Mouse (Mus musculus): ENCODE data around the gene Plaur. TPM values are rescaled to one million over a fixed set of nuclear protein-coding genes. Genes with fewer than 3 reads are reported as not detected.

Plaur gene
- polyA plus RNA-seq, 1 experiment from 2014 or later, result 2.0 TPM

DNA sequence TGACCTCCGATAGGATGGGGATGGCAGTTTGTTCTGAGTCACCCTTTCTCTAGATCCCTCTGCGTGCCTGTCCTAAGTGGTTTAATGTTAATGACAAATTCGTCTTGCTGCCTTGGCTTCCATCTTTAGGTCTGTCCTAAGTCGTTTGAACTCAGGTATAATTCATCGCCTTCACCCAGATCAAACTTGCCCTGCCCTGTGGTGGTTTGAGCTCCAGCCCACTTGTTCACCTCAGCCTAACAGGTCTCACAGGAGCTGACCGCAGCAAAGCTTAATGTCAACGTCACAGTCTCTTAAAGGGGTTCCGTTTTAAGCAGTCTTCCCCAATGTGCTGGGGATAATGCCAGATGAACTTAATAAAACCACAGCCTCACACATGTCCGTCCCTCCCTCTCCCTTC, 36.4 kb upstream of the Plaur start:
- Histone ChIP-seq H3K36me3 (ENCODE audit: control insufficient read depth, insufficient read depth, low read length) (peaks cover 24% of the 10 kb centered on the region; the same call in 1 of the 2 replicates), H3K4me1 (ENCODE audit: control insufficient read depth, insufficient read depth, low read length) (no peaks in the 10 kb centered on the region), H3K4me3 (ENCODE audit: low read depth, low read length) (no peak overlapping the region), H3K27ac (ENCODE audit: low read depth, low read length) (no peak overlapping the region), H3K9ac (ENCODE audit: low read length) (no peak overlapping the region), H3K4me2 (ENCODE audit: low read length) (no peak overlapping the region), H3K27me3 (replicated peaks; ENCODE audit: control insufficient read depth, insufficient read depth, low read length) (no peaks in the 10 kb centered on the region), H3K9me3 (replicated peaks; ENCODE audit: control insufficient read depth, low read length) (no peaks in the 10 kb centered on the region)
- WGBS, result 85% methylated on average over 9 of the region's 9 CpGs
- DNase-seq (ENCODE audit: low spot score) (no peak), ATAC-seq (no peak)

DNA sequence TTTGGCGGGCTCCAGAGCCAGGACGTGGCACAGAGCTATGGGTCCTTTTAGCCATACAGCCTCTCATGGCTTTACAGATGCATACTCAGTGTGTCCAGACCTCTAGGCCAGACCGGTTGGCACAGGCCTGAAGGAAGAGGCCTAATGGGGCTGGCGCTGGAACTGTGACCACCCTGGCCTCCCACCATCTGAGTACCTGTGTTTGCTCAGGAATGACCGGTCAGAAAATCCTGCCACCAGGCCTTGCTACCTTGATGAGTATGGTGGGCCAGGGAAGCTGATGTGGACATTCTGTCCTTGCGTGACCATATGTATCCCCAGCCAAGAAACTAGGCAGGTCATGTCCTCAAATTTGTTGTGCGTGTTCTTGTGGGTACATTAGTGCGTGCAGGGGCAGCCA, 35.1 kb upstream of the Plaur start:
- Histone ChIP-seq H3K4me1 (ENCODE audit: control insufficient read depth, insufficient read depth, low read length) (no peaks in the 10 kb centered on the region), H3K4me3 (ENCODE audit: low read depth, low read length) (no peak overlapping the region), H3K27ac (ENCODE audit: low read depth, low read length) (no peak overlapping the region), H3K9me3 (replicated peaks; ENCODE audit: control insufficient read depth, low read length) (no peaks in the 10 kb centered on the region), H3K27me3 (replicated peaks; ENCODE audit: control insufficient read depth, insufficient read depth, low read length) (no peaks in the 10 kb centered on the region), H3K4me2 (ENCODE audit: low read length) (no peak overlapping the region), H3K9ac (ENCODE audit: low read length) (no peak overlapping the region), H3K36me3 (ENCODE audit: control insufficient read depth, insufficient read depth, low read length) (peaks cover 12% of the 10 kb centered on the region; the same call in 1 of the 2 replicates)
- DNase-seq (ENCODE audit: low spot score) (no peak), ATAC-seq (no peak)
- WGBS, result 96% methylated on average over 8 of the region's 8 CpGs

- DNase-seq (ENCODE audit: low spot score), result no peak
- peak overlapping the region; percentile 56; the same call in 1 of the 2 replicates for H3K27ac ChIP-seq (ENCODE audit: low read depth, low read length)
- 83% methylated on average over 5 of the region's 5 CpGs for WGBS
These were observed 33.6 kb upstream of the Plaur start for GRCm38 (mm10) chr7:24428725-24429124.

GRCm38 (mm10) chr7:24429413-24430112, 32.7 kb upstream of the Plaur start:
- no peaks in the 10 kb centered on the region for H3K27me3 ChIP-seq (replicated peaks; ENCODE audit: control insufficient read depth, insufficient read depth, low read length)
- H3K4me1 ChIP-seq (ENCODE audit: control insufficient read depth, insufficient read depth, low read length), result no peaks in the 10 kb centered on the region
- peak overlapping the region; percentile 56; the same call in 1 of the 2 replicates for H3K27ac ChIP-seq (ENCODE audit: low read depth, low read length)
- H3K4me3 ChIP-seq (ENCODE audit: low read depth, low read length), result no peak overlapping the region
- H3K9ac ChIP-seq (ENCODE audit: low read length), result no peak overlapping the region
- no peak overlapping the region for H3K4me2 ChIP-seq (ENCODE audit: low read length)
- no peaks in the 10 kb centered on the region for H3K9me3 ChIP-seq (replicated peaks; ENCODE audit: control insufficient read depth, low read length)
- ATAC-seq (peak; percentile 74; the same call in 1 of the 2 replicates), DNase-seq (ENCODE audit: low spot score) (peak; percentile 83)
- WGBS, result 62% methylated on average over 16 of the region's 16 CpGs
- no peaks in the 10 kb centered on the region for H3K36me3 ChIP-seq (ENCODE audit: control insufficient read depth, insufficient read depth, low read length)

More at GRCm38 (mm10) chr7:24428725-24429124, 33.6 kb upstream of the Plaur start:
- Histone ChIP-seq H3K9ac (ENCODE audit: low read length) (no peak overlapping the region), H3K9me3 (replicated peaks; ENCODE audit: control insufficient read depth, low read length) (no peaks in the 10 kb centered on the region), H3K36me3 (ENCODE audit: control insufficient read depth, insufficient read depth, low read length) (peaks cover under 1% of the 10 kb centered on the region; the same call in 1 of the 2 replicates), H3K4me2 (ENCODE audit: low read length) (no peak overlapping the region), H3K4me3 (ENCODE audit: low read depth, low read length) (no peak overlapping the region), H3K27me3 (replicated peaks; ENCODE audit: control insufficient read depth, insufficient read depth, low read length) (no peaks in the 10 kb centered on the region), H3K4me1 (ENCODE audit: control insufficient read depth, insufficient read depth, low read length) (no peaks in the 10 kb centered on the region)
- no peak for ATAC-seq

DNA sequence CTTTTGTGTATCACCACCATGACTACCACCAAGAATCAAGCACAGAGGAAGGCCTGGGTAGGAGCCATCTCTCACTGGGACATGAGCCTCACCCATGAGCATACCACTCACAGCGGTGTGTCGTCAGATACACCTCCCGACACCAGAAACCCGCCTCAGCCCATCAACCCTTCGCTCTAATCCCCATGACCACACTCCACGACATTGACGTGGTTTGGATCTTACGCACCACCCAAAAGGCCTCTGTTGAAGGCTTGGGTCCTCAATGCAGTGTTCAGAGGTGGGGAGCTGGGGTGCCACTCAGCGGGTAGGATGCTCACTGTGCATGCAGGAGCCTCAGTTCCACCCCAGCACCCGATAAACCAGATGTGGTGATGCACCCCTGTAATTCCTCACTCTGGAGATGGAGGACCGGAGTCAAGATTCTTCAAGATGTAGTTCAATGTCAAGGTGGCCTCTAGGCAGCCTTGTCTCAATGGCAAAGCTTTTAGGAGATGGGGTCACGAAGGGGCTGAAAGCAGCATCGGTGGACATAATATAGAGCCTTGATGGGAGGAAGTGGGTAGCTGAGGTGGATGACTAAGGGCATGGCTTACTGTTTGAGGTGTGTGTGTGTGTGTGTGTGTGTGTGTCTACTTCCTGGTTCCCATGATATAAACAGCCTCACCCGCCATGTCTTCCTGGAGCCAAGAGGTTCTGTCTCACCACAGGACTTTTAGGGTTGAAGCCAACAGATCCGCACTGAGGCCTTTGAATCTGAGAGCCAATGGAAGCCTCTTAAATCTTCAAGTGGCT, 31.5 kb upstream of the Plaur start:
- Histone ChIP-seq H3K36me3 (ENCODE audit: control insufficient read depth, insufficient read depth, low read length) (no peaks in the 10 kb centered on the region), H3K4me1 (ENCODE audit: control insufficient read depth, insufficient read depth, low read length) (no peaks in the 10 kb centered on the region), H3K9ac (ENCODE audit: low read length) (no peak overlapping the region), H3K4me2 (ENCODE audit: low read length) (no peak overlapping the region), H3K9me3 (replicated peaks; ENCODE audit: control insufficient read depth, low read length) (no peaks in the 10 kb centered on the region), H3K27ac (ENCODE audit: low read depth, low read length) (no peak overlapping the region), H3K27me3 (replicated peaks; ENCODE audit: control insufficient read depth, insufficient read depth, low read length) (no peaks in the 10 kb centered on the region), H3K4me3 (ENCODE audit: low read depth, low read length) (no peak overlapping the region)
- no peak for DNase-seq (ENCODE audit: low spot score)
- WGBS, result 94% methylated on average over 15 of the region's 15 CpGs
- ATAC-seq, result no peak

GRCm38 (mm10) chr7:24431713-24432112, 30.6 kb upstream of the Plaur start:
- Histone ChIP-seq H3K36me3 (ENCODE audit: control insufficient read depth, insufficient read depth, low read length) (no peaks in the 10 kb centered on the region), H3K27me3 (replicated peaks; ENCODE audit: control insufficient read depth, insufficient read depth, low read length) (no peaks in the 10 kb centered on the region), H3K27ac (ENCODE audit: low read depth, low read length) (no peak overlapping the region), H3K9me3 (replicated peaks; ENCODE audit: control insufficient read depth, low read length) (no peaks in the 10 kb centered on the region), H3K4me2 (ENCODE audit: low read length) (no peak overlapping the region), H3K9ac (ENCODE audit: low read length) (no peak overlapping the region), H3K4me1 (ENCODE audit: control insufficient read depth, insufficient read depth, low read length) (no peaks in the 10 kb centered on the region), H3K4me3 (ENCODE audit: low read depth, low read length) (no peak overlapping the region)
- WGBS, result 77% methylated on average over 11 of the region's 11 CpGs
- DNase-seq (ENCODE audit: low spot score), result no peak
- no peak for ATAC-seq

- Histone ChIP-seq H3K27ac (ENCODE audit: low read depth, low read length) (no peak overlapping the region), H3K9me3 (replicated peaks; ENCODE audit: control insufficient read depth, low read length) (no peaks in the 10 kb centered on the region), H3K4me2 (ENCODE audit: low read length) (no peak overlapping the region), H3K4me3 (ENCODE audit: low read depth, low read length) (no peak overlapping the region), H3K36me3 (ENCODE audit: control insufficient read depth, insufficient read depth, low read length) (no peaks in the 10 kb centered on the region), H3K9ac (ENCODE audit: low read length) (no peak overlapping the region), H3K4me1 (ENCODE audit: control insufficient read depth, insufficient read depth, low read length) (no peaks in the 10 kb centered on the region), H3K27me3 (replicated peaks; ENCODE audit: control insufficient read depth, insufficient read depth, low read length) (no peaks in the 10 kb centered on the region)
- ATAC-seq (no peak), DNase-seq (ENCODE audit: low spot score) (no peak)
- WGBS, result 80% methylated on average over 5 of the region's 5 CpGs
These were observed 27.0 kb upstream of the Plaur start for GRCm38 (mm10) chr7:24435305-24435704.

- no peak for DNase-seq (ENCODE audit: low spot score)
- H3K4me3 ChIP-seq (ENCODE audit: low read depth, low read length), result no peak overlapping the region
- H3K4me2 ChIP-seq (ENCODE audit: low read length), result no peak overlapping the region
- no peaks in the 10 kb centered on the region for H3K9me3 ChIP-seq (replicated peaks; ENCODE audit: control insufficient read depth, low read length)
- H3K36me3 ChIP-seq (ENCODE audit: control insufficient read depth, insufficient read depth, low read length), result no peaks in the 10 kb centered on the region
- no peaks in the 10 kb centered on the region for H3K4me1 ChIP-seq (ENCODE audit: control insufficient read depth, insufficient read depth, low read length)
- WGBS, result 78% methylated on average over 10 of the region's 10 CpGs
- H3K27me3 ChIP-seq (replicated peaks; ENCODE audit: control insufficient read depth, insufficient read depth, low read length), result no peaks in the 10 kb centered on the region
- no peak overlapping the region for H3K27ac ChIP-seq (ENCODE audit: low read depth, low read length)
- H3K9ac ChIP-seq (ENCODE audit: low read length), result no peak overlapping the region
- ATAC-seq, result no peak
These were observed 24.3 kb upstream of the Plaur start for GRCm38 (mm10) chr7:24437981-24438380.

GRCm38 (mm10) chr7:24439191-24439590, 23.1 kb upstream of the Plaur start:
- no peak for ATAC-seq
- no peak for DNase-seq (ENCODE audit: low spot score)
- Histone ChIP-seq H3K4me2 (ENCODE audit: low read length) (no peak overlapping the region), H3K9ac (ENCODE audit: low read length) (no peak overlapping the region), H3K36me3 (ENCODE audit: control insufficient read depth, insufficient read depth, low read length) (no peaks in the 10 kb centered on the region), H3K27ac (ENCODE audit: low read depth, low read length) (no peak overlapping the region), H3K4me3 (ENCODE audit: low read depth, low read length) (no peak overlapping the region), H3K4me1 (ENCODE audit: control insufficient read depth, insufficient read depth, low read length) (no peaks in the 10 kb centered on the region), H3K9me3 (replicated peaks; ENCODE audit: control insufficient read depth, low read length) (no peaks in the 10 kb centered on the region), H3K27me3 (replicated peaks; ENCODE audit: control insufficient read depth, insufficient read depth, low read length) (no peaks in the 10 kb centered on the region)
- WGBS, result 82% methylated on average over 6 of the region's 6 CpGs
